Mouse (Mus musculus) C2C12 (cell line): ENCODE measurements around the gene Drd3.

Experiments
- CEBPB ChIP-seq: IDR thresholded peaks from one replicate; pipeline ENCODE4 v1.6.1; 2011; ENCODE audit warnings: low read depth, mild to moderate bottlenecking, control low read depth, moderate library complexity
- CTCF ChIP-seq: IDR thresholded peaks from one replicate; pipeline ENCODE4 v1.5.1; 2011; ENCODE audit not compliant: control insufficient read depth, insufficient read depth, insufficient read length
- FOSL1 ChIP-seq: IDR thresholded peaks from one replicate; pipeline ENCODE4 v1.8.0; 2011; ENCODE audit warnings: mild to moderate bottlenecking, low read length; ENCODE audit not compliant: poor library complexity, insufficient read depth, severe bottlenecking
- MAX ChIP-seq: IDR thresholded peaks from one replicate; pipeline ENCODE4 v1.6.1; 2011; ENCODE audit warnings: mild to moderate bottlenecking, control low read depth
- MYOD1 ChIP-seq: IDR thresholded peaks from one replicate; pipeline ENCODE4 v1.6.1; 2011; ENCODE audit warnings: low read depth; ENCODE audit not compliant: control insufficient read depth, insufficient read length
- MYOG ChIP-seq: IDR thresholded peaks from one replicate; pipeline ENCODE4 v1.6.1; 2011; ENCODE audit not compliant: control insufficient read depth, insufficient read length; ENCODE audit errors: extremely low read depth
- USF1 ChIP-seq: IDR thresholded peaks from one replicate; pipeline ENCODE4 v1.6.1; 2011; ENCODE audit warnings: low read depth, mild to moderate bottlenecking, control low read depth, moderate library complexity

GRCm38 (mm10) chr16:43740936-43741335 is 12.9 kb upstream of the Drd3 start:
- TF ChIP-seq FOSL1 (no peak), MAX (no peak), USF1 (no peak), MYOD1 (no peak), CTCF (no peak), MYOG (no peak), CEBPB (no peak)
